In the genomic region with DNA sequence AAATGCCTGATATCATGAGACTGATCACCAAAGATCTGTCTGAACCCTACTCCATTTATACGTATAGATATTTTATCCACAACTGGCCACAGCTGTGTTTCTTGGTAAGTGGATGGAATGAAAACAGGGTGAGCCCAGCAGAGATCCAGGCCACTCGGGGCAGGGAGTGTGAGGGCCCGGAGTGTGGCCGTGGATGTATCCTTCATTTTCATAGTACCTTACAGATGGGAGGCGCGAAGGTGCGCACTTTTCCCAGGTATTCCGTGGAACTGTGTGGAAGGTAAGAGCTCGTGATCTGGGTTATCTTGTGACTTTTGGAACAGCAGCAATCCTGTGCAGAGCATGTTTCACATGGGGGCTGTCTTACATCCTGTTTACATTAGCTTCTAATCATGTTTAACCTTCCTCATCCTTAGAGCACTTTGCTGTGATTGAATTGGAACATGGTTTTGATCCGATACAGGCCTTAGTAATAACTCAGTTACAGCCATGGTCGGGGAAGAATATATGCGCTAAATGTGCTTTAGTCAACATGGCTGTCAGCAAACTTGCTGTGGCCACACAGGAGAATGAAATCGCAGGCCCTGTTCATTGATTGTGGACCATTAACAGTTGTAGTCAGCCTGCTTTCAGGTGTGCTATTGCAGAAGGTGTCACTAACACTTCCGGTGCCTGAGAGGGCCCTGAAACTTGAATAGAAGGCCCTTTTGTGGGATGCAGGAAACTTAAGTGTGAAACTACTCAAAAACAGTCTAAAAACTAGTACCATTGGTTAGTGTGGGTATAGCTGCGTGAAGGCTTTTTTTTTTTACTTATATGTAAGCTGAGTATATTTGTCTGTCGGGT, we compare ENCODE assay signal across 8 mouse cellular contexts. TPM values are rescaled to one million over a fixed set of nuclear protein-coding genes. Genes with fewer than 3 reads are reported as not detected.
DNase-seq lines count a peak whose midpoint lies in the region; ATAC-seq and TF ChIP-seq lines count a peak whose summit lies in the region.

No protein-coding gene starts in this region.

- peak overlapping the region; percentile 94 for H3K4me2 ChIP-seq in heart, embryonic 12.5 days
- peak overlapping the region; percentile 82 for H3K4me2 ChIP-seq in kidney, embryonic 14.5 days (replicated peaks; ENCODE audit: low read depth, low read length)
- peak overlapping the region; percentile 96 for H3K4me2 ChIP-seq in midbrain, embryonic 16.5 days (ENCODE audit: low read length)

- no peaks in the 10 kb centered on the region for H3K9me3 ChIP-seq in heart, embryonic 12.5 days (replicated peaks)
- no peaks in the 10 kb centered on the region for H3K9me3 ChIP-seq in ES-E14 (ENCODE audit: control insufficient read depth, insufficient read depth, low read depth, low read length)
- no peaks in the 10 kb centered on the region for H3K9me3 ChIP-seq in kidney, embryonic 14.5 days (ENCODE audit: control insufficient read depth, low read length)
- H3K9me3 ChIP-seq in midbrain, embryonic 16.5 days (replicated peaks; ENCODE audit: control insufficient read depth, low read length, poor library complexity, severe bottlenecking), result no peaks in the 10 kb centered on the region

- peaks cover 19% of the 10 kb centered on the region for H3K4me1 ChIP-seq in heart, embryonic 12.5 days (replicated peaks)
- H3K4me1 ChIP-seq in ES-E14 (ENCODE audit: control insufficient read depth in 2 of 2, insufficient read depth in 2 of 2, low read length in 2 of 2, poor library complexity in 1 of 2), result peaks cover 3% of the 10 kb centered on the region in 2 experiments; a peak in 2 of 4 replicates
- H3K4me1 ChIP-seq in kidney, embryonic 14.5 days (ENCODE audit: control insufficient read depth, insufficient read depth, low read length), result peaks cover 13% of the 10 kb centered on the region
- H3K4me1 ChIP-seq in midbrain, embryonic 16.5 days (ENCODE audit: control insufficient read depth, insufficient read depth, low read length), result peaks cover 29% of the 10 kb centered on the region

- peak overlapping the region; percentile 93 for H3K9ac ChIP-seq in heart, embryonic 12.5 days
- peak overlapping the region; percentile 91 for H3K9ac ChIP-seq in ES-E14 (ENCODE audit: insufficient read depth, low read depth, low read length, poor library complexity, severe bottlenecking)
- H3K9ac ChIP-seq in kidney, embryonic 14.5 days (ENCODE audit: low read depth, low read length), result peak overlapping the region; percentile 95
- H3K9ac ChIP-seq in midbrain, embryonic 16.5 days (ENCODE audit: low read depth, low read length), result peak overlapping the region; percentile 95

- in situ Hi-C loops in ES-E14 (cut with MboI; ENCODE audit: low sequenced_read_pairs in 2 of 2, unreplicated experiment in 2 of 2), result no loop called here

- 50% methylated on average over 16 of the region's 16 CpGs for WGBS in heart, embryonic 12.5 days
- 47% methylated on average over 16 of the region's 16 CpGs for WGBS in kidney, embryonic 14.5 days
- 44% methylated on average over 16 of the region's 16 CpGs for WGBS in midbrain, embryonic 16.5 days

- ATAC-seq in heart, embryonic 12.5 days (ENCODE audit: insufficient number of reproducible peaks, low FRiP score), result no peak
- 0 out of 2 replicates have a peak, but pooled peaks have one; percentile 11 for ATAC-seq in erythroid progenitor cell, adult 5-6 weeks (replicated peaks; ENCODE audit: low FRiP score, poor library complexity, severe bottlenecking)
- peak; percentile 10; the same call in 1 of the 2 replicates for ATAC-seq in kidney, embryonic 14.5 days (ENCODE audit: low FRiP score, low TSS enrichment)
- no peak for ATAC-seq in midbrain, embryonic 16.5 days
- ATAC-seq in frontal cortex, adult (ENCODE audit: low TSS enrichment), result no peak

- H3K36me3 ChIP-seq in heart, embryonic 12.5 days, result peaks cover 3% of the 10 kb centered on the region
- H3K36me3 ChIP-seq in ES-E14 (ENCODE audit: control insufficient read depth, insufficient read depth, low read length, poor library complexity, severe bottlenecking), result peaks cover 4% of the 10 kb centered on the region
- H3K36me3 ChIP-seq in kidney, embryonic 14.5 days (ENCODE audit: control insufficient read depth, insufficient read depth, low read length), result no peaks in the 10 kb centered on the region; the same call in 1 of the 2 replicates
- no peaks in the 10 kb centered on the region for H3K36me3 ChIP-seq in midbrain, embryonic 16.5 days (ENCODE audit: control insufficient read depth, insufficient read depth, low read length)

- no peaks in the 10 kb centered on the region for H3K27me3 ChIP-seq in heart, embryonic 12.5 days (replicated peaks)
- no peaks in the 10 kb centered on the region for H3K27me3 ChIP-seq in kidney, embryonic 14.5 days (ENCODE audit: control insufficient read depth, insufficient read depth, low read length)
- no peaks in the 10 kb centered on the region for H3K27me3 ChIP-seq in midbrain, embryonic 16.5 days (ENCODE audit: control insufficient read depth, insufficient read depth, low read depth, low read length)

- H3K27ac ChIP-seq in heart, embryonic 12.5 days (ENCODE audit: poor library complexity, severe bottlenecking), result peak overlapping the region; percentile 84; the same call in 1 of the 2 replicates
- no peak overlapping the region for H3K27ac ChIP-seq in ES-E14 (ENCODE audit: insufficient read depth, low read depth, low read length, poor library complexity, severe bottlenecking)
- H3K27ac ChIP-seq in kidney, embryonic 14.5 days (ENCODE audit: low read depth, low read length), result no peak overlapping the region
- H3K27ac ChIP-seq in midbrain, embryonic 16.5 days (ENCODE audit: low read length), result no peak overlapping the region

- H3K4me3 ChIP-seq in heart, embryonic 12.5 days, result peak overlapping the region; percentile 92
- peak overlapping the region; percentile 70 to 93 for H3K4me3 ChIP-seq in ES-E14 (ENCODE audit: insufficient read depth in 1 of 2, low read depth in 1 of 2, low read length in 2 of 2, poor library complexity in 1 of 2, severe bottlenecking in 1 of 2)
- peak overlapping the region; percentile 85 for H3K4me3 ChIP-seq in kidney, embryonic 14.5 days (ENCODE audit: low read length)
- peak overlapping the region; percentile 99 for H3K4me3 ChIP-seq in midbrain, embryonic 16.5 days (ENCODE audit: low read depth, low read length)

- no peak for DNase-seq in heart, postnatal 4 days
- no peak for DNase-seq in ES-E14 (ENCODE audit: low read depth, low spot score)
- DNase-seq in left cerebral cortex, adult 9 months (ENCODE audit: low spot score in 2 of 2), result no peak

TF ChIP-seq in ES-E14, 5 proteins besides CTCF, POLR2A, EP300 and RAD21:
- TF ChIP-seq MAFK (IDR thresholded peaks at IDR 0.05; ENCODE audit: insufficient read depth, low read depth, low read length), result no peak
- TF ChIP-seq ZC3H11A (IDR thresholded peaks at IDR 0.05; ENCODE audit: borderline replicate concordance, low read depth, low read length), result no peak
- no peak for TF ChIP-seq HCFC1 (IDR thresholded peaks at IDR 0.05; ENCODE audit: borderline replicate concordance, insufficient read depth, low read length)
- TF ChIP-seq ZNF384 (IDR thresholded peaks at IDR 0.05; ENCODE audit: low read depth, low read length), result no peak
- TF ChIP-seq CHD2 (IDR thresholded peaks at IDR 0.05; ENCODE audit: low read depth, low read length), result no peak

RNA-seq across cellular contexts. Expression of gene Naa30, which starts 1.5 kb away (rescaled TPM):
- 16.3 and 17.5 TPM in 2 replicates for polyA plus RNA-seq in heart, embryonic 12.5 days (2016; fragmentation: Nextera tagmentation; extraction: Ambion mirVana)
- total RNA-seq in heart, postnatal 4 days (2021), result 10 to 100 TPM; 24.3 to 24.7 TPM
- 17.2 and 30.4 TPM in 2 replicates for total RNA-seq in ES-E14 (2012; rRNA removed)
- total RNA-seq in erythroid progenitor cell, adult 5-6 weeks (2015; ENCODE audit: low replicate concordance), result 9.4 and 12.2 TPM in 2 replicates
- total RNA-seq in erythroid progenitor cell, adult 5-6 weeks (2017; ENCODE audit: low replicate concordance), result 13.2 and 24.1 TPM in 2 replicates
- polyA plus RNA-seq in kidney, embryonic 14.5 days (2014; fragmentation: Nextera tagmentation; extraction: Ambion mirVana), result 13.2 and 16.1 TPM in 2 replicates
- polyA plus RNA-seq in midbrain, embryonic 16.5 days (2015; fragmentation: Nextera tagmentation; extraction: Ambion mirVana), result 12.2 and 12.4 TPM in 2 replicates

Comparison
In these comparisons a context has a peak if more than half of its experiments do, and no peak if none do; other contexts are left out.
1. ATAC-seq: peak in erythroid progenitor cell, adult 5-6 weeks (single experiment) and kidney, embryonic 14.5 days (single experiment); none in heart, embryonic 12.5 days (single experiment), midbrain, embryonic 16.5 days (single experiment) and frontal cortex, adult (single experiment).
2. Peak in every context shown above with its lines, with median percentiles within 50 percentile points of each other: H3K4me2 ChIP-seq, H3K4me3 ChIP-seq and H3K9ac ChIP-seq.